Comparison of ENCODE assay signal across 13 mouse cellular contexts in genomic region chr11:120253646-120254315, GRCm38 (mm10). TPM values are rescaled to one million over a fixed set of nuclear protein-coding genes. Genes with fewer than 3 reads are reported as not detected.
DNase-seq lines count a peak whose midpoint lies in the region; ATAC-seq and TF ChIP-seq lines count a peak whose summit lies in the region.
"Had no signal": no experiment of that assay in that cellular context is flagged by ENCODE, and none has a peak within 500 bp of the region (broad histone marks: within the 10 kb centered on the region; RNA-seq: fewer than 3 reads in every experiment).

No protein-coding gene starts in this region.

- DNase-seq in forebrain, embryonic 11.5 days (ENCODE audit: low spot score): no peak
- DNase-seq in layer of hippocampus, adult 2 months (ENCODE audit: low spot score in 2 of 2): no peak
- DNase-seq in layer of hippocampus, adult 11-12 months (ENCODE audit: low spot score): no peak
- DNase-seq in embryonic facial prominence, embryonic 10.5 days (ENCODE audit: low spot score): no peak
- no peak for DNase-seq in frontal cortex, postnatal 10 days (ENCODE audit: low spot score in 2 of 2)
- DNase-seq in right cerebral cortex, postnatal 25 days: no peak
- DNase-seq: B cell, adult 2 months; embryo, embryonic 11 days; layer of hippocampus, postnatal 36 days; right cerebral cortex, adult 18-20 months had no signal

- no peak for TF ChIP-seq CTCF in layer of hippocampus, adult 2 months (conservative IDR thresholded peaks at IDR 0.05)

- peaks cover 91% of the 10 kb centered on the region for H3K4me1 ChIP-seq in forebrain, embryonic 12.5 days
- H3K4me1 ChIP-seq in forebrain, embryonic 11.5 days (replicated peaks; ENCODE audit: control insufficient read depth, insufficient read depth, low read length): peaks cover 57% of the 10 kb centered on the region
- peaks cover 98% of the 10 kb centered on the region for H3K4me1 ChIP-seq in embryonic facial prominence, embryonic 10.5 days
- H3K4me1 ChIP-seq in limb, embryonic 12.5 days (replicated peaks): peaks cover 92% of the 10 kb centered on the region

- H3K9ac ChIP-seq in forebrain, embryonic 12.5 days: no peak overlapping the region
- H3K9ac ChIP-seq in forebrain, embryonic 11.5 days (ENCODE audit: low read length): no peak overlapping the region
- no peak overlapping the region for H3K9ac ChIP-seq in limb, embryonic 12.5 days (replicated peaks)
- H3K9ac ChIP-seq: liver, embryonic 15.5 days had no signal

- ATAC-seq in forebrain, embryonic 12.5 days (ENCODE audit: low FRiP score): no peak
- no peak for ATAC-seq in forebrain, embryonic 11.5 days (replicated peaks; ENCODE audit: low FRiP score)
- ATAC-seq in limb, embryonic 12.5 days (ENCODE audit: insufficient number of reproducible peaks, insufficient read depth, low FRiP score, low TSS enrichment, low read depth): no peak

- H3K9me3 ChIP-seq in forebrain, embryonic 12.5 days: no peaks in the 10 kb centered on the region
- no peaks in the 10 kb centered on the region for H3K9me3 ChIP-seq in forebrain, embryonic 11.5 days (ENCODE audit: control insufficient read depth, low read length)
- H3K9me3 ChIP-seq in embryonic facial prominence, embryonic 10.5 days: no peaks in the 10 kb centered on the region
- no peaks in the 10 kb centered on the region for H3K9me3 ChIP-seq in limb, embryonic 12.5 days
- H3K9me3 ChIP-seq: liver, embryonic 15.5 days had no signal

- no peak overlapping the region for H3K4me2 ChIP-seq in forebrain, embryonic 12.5 days
- no peak overlapping the region for H3K4me2 ChIP-seq in forebrain, embryonic 11.5 days (ENCODE audit: low read depth, low read length, severe bottlenecking)
- no peak overlapping the region for H3K4me2 ChIP-seq in limb, embryonic 12.5 days
- H3K4me2 ChIP-seq: liver, embryonic 15.5 days had no signal

- no peaks in the 10 kb centered on the region for H3K27me3 ChIP-seq in forebrain, embryonic 12.5 days
- H3K27me3 ChIP-seq in forebrain, embryonic 11.5 days (ENCODE audit: control insufficient read depth, insufficient read depth, low read length): no peaks in the 10 kb centered on the region
- H3K27me3 ChIP-seq in embryonic facial prominence, embryonic 10.5 days (replicated peaks; ENCODE audit: low read depth, poor library complexity, severe bottlenecking): no peaks in the 10 kb centered on the region
- H3K27me3 ChIP-seq in limb, embryonic 12.5 days: no peaks in the 10 kb centered on the region

- no peak overlapping the region for H3K4me3 ChIP-seq in forebrain, embryonic 12.5 days (replicated peaks)
- H3K4me3 ChIP-seq in forebrain, embryonic 11.5 days (ENCODE audit: low read depth, low read length): no peak overlapping the region
- no peak overlapping the region for H3K4me3 ChIP-seq in layer of hippocampus, adult 2 months
- H3K4me3 ChIP-seq in embryonic facial prominence, embryonic 10.5 days: no peak overlapping the region
- no peak overlapping the region for H3K4me3 ChIP-seq in limb, embryonic 12.5 days (replicated peaks)
- H3K4me3 ChIP-seq: liver, embryonic 15.5 days had no signal

- H3K27ac ChIP-seq in forebrain, embryonic 12.5 days: 0 out of 2 replicates have a peak overlapping the region, but pooled peaks have one; percentile 56
- no peak overlapping the region for H3K27ac ChIP-seq in forebrain, embryonic 11.5 days (ENCODE audit: low read depth, low read length)
- peak overlapping the region; percentile 32; the same call in 1 of the 2 replicates for H3K27ac ChIP-seq in layer of hippocampus, adult 2 months
- peak overlapping the region; percentile 70 for H3K27ac ChIP-seq in embryonic facial prominence, embryonic 10.5 days (replicated peaks)
- H3K27ac ChIP-seq in limb, embryonic 12.5 days: 0 out of 2 replicates have a peak overlapping the region, but pooled peaks have one; percentile 5
- H3K27ac ChIP-seq: liver, embryonic 15.5 days had no signal

- peaks cover 9% of the 10 kb centered on the region for H3K36me3 ChIP-seq in forebrain, embryonic 12.5 days (replicated peaks)
- H3K36me3 ChIP-seq in forebrain, embryonic 11.5 days (ENCODE audit: control insufficient read depth, insufficient read depth, low read length): no peaks in the 10 kb centered on the region
- H3K36me3 ChIP-seq in embryonic facial prominence, embryonic 10.5 days (replicated peaks): peaks cover 73% of the 10 kb centered on the region
- H3K36me3 ChIP-seq in limb, embryonic 12.5 days: peaks cover 15% of the 10 kb centered on the region; the same call in 1 of the 2 replicates
- H3K36me3 ChIP-seq: liver, embryonic 15.5 days had no signal

- 86% methylated on average over 13 of the region's 13 CpGs for WGBS in forebrain, embryonic 12.5 days
- 84% methylated on average over 13 of the region's 13 CpGs for WGBS in forebrain, embryonic 11.5 days
- WGBS in embryonic facial prominence, embryonic 10.5 days: 85% methylated on average over 13 of the region's 13 CpGs
- 84% methylated on average over 13 of the region's 13 CpGs for WGBS in limb, embryonic 12.5 days

RNA-seq across cellular contexts. Expression of gene Bahcc1, which starts 21.0 kb away (rescaled TPM):
- 23.5 and 24.0 TPM in 2 replicates for polyA plus RNA-seq in forebrain, embryonic 12.5 days (2016; fragmentation: Nextera tagmentation; extraction: Ambion mirVana)
- 25.2 and 30.3 TPM in 2 replicates for polyA plus RNA-seq in forebrain, embryonic 11.5 days (2014; fragmentation: Nextera tagmentation; extraction: Ambion mirVana)
- total RNA-seq in layer of hippocampus, adult 2 months (2021): 10 to 100 TPM; 19.9 to 20.7 TPM
- 18.0 and 18.4 TPM in 2 replicates for polyA plus RNA-seq in embryonic facial prominence, embryonic 10.5 days (2016; fragmentation: Nextera tagmentation; extraction: Ambion mirVana)
- polyA plus RNA-seq in limb, embryonic 12.5 days (2016; fragmentation: Nextera tagmentation; extraction: Ambion mirVana): 18.3 and 18.5 TPM in 2 replicates
